Mouse (Mus musculus) layer of hippocampus, postnatal 10 days (tissue): ENCODE measurements at regions not wholly inside any gene's neighbourhood (a gene's known extent, or its start where the extent isn't known, plus 50 kb on each side); places are given as distances from the start of the nearest gene placed in this dataset.

ENCODE experiments used
- DNase-seq, 2 experiments: peaks; one replicate each; pipeline ENCODE4 v3.0.0; 2021; ENCODE audit warnings: low spot score in 2 of 2

GRCm38 (mm10) chr16:12901096-12901995, 208.1 kb upstream of the Ercc4 start:
- DNase-seq = no peak

DNA sequence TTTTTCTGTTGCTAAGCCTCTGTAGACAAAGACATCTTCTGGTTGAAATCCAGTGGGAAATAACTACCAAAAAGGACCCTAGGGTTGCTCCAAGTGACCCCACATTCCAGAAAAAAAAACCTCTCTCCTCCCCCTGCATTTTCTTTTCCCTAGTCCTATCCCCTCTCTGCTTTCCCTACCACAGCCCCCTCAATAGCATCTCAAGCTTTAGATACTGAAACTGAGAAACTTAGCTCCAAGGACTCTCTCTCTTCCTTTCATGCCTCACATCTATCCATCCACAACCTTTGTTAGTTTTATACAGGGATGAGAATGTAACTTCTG, 207.5 kb upstream of the Ercc4 start:
- no peak for DNase-seq

DNA sequence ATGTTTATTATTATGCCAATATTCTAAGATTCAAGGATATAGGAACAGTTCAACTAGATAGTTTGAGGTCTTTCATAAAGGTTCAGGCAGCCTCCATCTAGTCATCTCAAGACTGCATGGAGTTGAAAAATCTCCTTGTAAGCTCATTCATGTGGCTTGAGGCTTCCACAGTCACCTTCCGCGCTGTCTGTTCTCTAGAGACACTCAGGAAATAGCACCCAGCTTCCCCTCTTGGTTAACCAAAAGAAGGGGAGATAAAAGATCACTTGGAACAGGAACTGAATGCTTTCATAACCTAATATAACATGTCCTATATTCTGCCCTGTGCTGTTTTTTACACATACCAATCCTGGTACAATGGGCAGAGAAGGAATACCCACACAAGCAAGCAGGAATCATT, 206.3 kb upstream of the Ercc4 start:
- DNase-seq = no peak

DNA sequence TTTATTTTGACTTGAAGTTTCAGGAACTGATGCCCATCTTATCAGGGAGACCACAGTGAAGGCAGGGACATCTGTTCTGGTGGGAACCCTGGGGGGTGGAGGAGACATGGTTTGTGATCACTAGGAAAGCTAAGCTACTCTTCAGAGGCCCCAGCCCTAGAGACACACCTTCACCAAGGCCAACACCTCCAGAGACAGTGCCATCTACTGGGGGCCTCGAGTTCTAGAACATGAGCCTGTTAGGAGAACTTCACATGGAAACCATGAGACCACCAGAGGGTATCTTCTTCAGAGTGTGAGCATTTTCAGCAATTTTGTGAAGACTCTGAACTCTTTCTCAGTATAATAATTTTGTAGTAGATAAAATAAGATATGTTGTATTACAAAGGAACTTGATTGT, 204.5 kb upstream of the Ercc4 start:
- DNase-seq = no peak

- DNase-seq = no peak
Measured at GRCm38 (mm10) chr16:12924668-12925067, 184.8 kb upstream of the Ercc4 start.

GRCm38 (mm10) chr16:12925931-12926330, 183.6 kb upstream of the Ercc4 start:
- DNase-seq = no peak

- DNase-seq = no peak
Measured at GRCm38 (mm10) chr16:12931111-12931510, 178.4 kb upstream of the Ercc4 start.

DNA sequence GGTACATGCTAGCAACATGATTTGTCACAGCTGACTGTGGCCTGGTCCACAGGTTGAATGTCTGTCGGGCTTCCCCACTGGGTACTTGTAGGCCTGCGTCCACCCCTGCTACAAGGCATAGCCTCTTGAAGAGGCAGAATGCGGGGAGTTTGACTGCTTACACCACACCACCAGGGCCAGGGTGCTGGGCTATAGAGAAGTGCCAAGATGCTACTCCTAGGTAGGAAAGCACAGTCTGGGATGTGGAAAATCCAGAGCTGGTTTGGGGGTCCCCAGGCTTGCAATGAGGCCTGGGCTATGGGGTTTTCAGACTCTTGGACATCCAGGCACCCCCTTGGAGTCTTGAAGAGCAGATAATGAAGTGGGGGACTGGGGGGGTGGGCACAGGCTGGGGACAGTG, 176.5 kb upstream of the Ercc4 start:
- DNase-seq = no peak

DNA sequence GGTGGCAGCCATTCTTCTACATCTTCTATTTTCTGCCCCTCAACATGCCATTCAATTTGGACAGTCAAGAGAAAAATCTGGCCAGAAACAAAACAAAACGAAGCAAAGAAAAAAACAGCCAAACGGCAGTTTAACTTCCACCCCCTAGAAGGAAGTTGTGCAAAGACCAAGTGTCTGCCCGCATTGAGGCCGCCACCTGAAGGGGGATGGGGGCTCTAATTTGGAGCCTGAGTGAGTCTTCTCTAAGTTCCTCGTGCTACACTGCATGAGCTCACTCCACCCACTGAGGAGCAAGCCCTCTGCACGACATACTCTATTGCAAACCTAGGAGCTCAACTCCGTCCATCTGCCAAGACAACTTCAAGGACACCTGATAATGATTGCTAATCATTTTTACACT, 174.9 kb upstream of the Ercc4 start:
- no peak for DNase-seq

GRCm38 (mm10) chr16:12935266-12935665, 174.2 kb upstream of the Ercc4 start:
- DNase-seq = no peak

DNA sequence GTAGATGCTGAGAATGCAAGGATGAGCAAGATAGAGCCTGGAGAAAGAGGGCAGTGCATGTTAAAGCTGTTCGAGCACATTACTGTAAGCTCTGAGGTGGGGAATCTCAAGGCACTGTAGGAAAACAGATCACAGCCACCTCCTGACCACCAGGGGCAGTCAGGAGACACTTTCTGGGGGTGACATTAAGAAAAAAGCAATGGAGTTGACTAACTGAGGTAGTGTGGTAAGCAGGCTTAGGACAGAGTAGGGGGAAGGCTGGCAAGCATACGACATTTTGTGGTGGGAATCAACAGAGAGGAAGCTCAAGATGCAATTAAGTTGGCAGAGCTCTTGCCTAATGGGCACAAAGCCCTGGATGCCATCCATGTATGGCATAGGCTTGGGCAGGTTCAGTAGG, 172.9 kb upstream of the Ercc4 start:
- DNase-seq = no peak

GRCm38 (mm10) chr16:12938563-12938962, 170.9 kb upstream of the Ercc4 start:
- DNase-seq = no peak

GRCm38 (mm10) chr16:12951176-12951575, 158.3 kb upstream of the Ercc4 start:
- no peak for DNase-seq

DNA sequence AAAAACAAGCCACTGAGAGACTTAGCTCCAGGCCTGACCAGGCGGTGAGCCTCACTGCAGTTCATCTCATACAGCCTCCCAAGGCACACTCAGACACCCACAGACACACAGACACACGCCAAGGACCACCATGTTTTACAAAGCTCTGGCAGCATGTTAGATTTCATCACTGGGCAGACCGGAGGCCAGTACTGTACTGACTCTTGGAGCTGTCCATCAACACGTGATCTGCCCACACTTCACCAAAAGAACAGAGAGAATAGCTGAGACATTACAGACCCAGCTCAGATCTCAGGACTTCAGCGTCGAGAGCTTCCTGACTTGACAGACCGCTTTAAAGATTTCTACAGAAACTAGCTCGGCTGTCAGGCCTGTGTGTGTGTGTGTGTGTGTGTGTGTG, 155.5 kb upstream of the Ercc4 start:
- no peak for DNase-seq

- no peak for DNase-seq
Measured at GRCm38 (mm10) chr16:12956416-12956815, 153.1 kb upstream of the Ercc4 start.

- DNase-seq = no peak
Measured at GRCm38 (mm10) chr16:12960885-12961284, 148.6 kb upstream of the Ercc4 start.

DNA sequence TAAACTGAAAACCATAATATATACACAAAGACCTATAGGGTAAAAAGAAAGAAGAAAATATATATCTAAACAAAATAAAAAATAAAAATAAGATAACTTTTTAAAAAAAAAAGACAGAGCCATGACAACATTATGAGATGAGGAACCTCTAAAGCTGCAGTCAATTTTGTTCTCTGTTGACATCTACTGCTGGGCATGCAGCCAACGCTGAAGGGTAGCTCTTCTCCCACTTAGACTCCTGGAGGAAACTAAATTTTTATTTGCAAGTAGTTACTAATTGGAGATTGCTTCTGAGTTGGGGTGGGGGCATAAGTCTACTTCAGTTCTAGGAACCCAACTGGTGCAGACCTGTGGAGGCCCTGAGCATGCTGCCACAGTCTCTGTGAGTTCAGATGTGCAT, 126.8 kb upstream of the Ercc4 start:
- no peak for DNase-seq

DNA sequence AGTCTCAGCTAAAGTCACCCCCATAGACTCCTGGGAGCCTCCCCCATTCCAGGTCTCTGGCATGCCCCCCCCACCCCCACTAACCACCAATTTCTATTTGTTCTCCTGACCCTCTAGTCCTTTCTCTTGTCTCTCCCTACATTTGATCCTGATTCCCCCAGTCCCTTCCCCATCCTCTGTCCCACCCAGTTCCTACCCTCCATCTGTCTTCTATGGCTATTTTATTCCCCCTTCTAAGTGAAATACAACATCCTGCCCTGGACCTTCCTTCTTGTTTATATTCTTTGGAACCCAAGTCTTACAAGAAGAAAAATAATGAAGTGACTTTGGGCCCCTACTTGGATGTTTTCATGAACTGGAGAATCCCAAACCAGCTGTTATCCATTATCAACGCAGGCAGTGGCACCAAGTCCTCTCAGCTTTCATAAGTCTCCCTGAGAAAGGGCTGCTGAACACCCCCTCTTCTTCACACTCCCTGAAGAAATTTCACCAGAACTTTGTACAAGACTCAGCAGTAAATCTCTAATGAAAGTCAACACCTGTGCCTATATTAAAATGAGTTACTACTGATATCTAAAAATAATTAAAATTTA, 108.1 kb upstream of the Ercc4 start:
- no peak for DNase-seq

DNA sequence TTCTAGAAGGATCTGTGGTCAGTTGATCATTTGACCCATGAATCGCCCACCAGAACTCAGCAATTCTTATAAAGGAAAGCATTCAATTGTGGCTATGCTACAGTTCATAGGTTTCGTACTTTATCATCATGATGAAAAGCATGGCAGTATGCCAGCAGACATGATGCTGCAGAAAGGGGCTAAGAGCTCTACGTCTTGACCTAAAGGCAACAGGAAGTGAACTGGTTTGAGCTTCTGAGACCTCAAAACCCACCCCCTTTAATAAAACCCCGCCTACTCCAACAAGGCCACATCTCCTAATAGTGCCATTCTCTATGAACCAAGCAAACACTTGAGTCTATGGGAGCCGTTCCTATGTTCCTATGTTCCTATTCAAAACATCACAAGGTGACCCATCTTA, 96.6 kb upstream of the Ercc4 start:
- DNase-seq = no peak

- no peak for DNase-seq
Measured at GRCm38 (mm10) chr16:13013891-13014644, 95.4 kb upstream of the Ercc4 start.

DNA sequence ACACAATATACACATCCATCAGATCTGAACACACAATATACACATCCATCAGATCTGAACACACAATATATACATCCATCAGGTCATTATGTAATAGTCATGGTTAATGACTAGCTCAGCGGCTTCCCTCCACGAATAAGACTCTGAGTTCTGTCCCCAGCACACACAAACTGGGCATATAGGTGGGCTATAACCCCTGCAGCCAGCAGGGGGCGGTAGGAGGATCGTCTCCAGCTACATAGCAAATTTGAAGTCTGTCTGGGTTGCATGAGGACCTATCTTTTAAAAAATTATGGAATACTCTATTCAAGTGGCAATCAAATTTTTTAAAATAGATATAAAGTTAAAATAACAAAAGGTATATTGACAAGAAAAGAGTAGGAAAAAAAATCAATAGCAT, 86.6 kb upstream of the Ercc4 start:
- peak; percentile 13 to 20 for DNase-seq

DNA sequence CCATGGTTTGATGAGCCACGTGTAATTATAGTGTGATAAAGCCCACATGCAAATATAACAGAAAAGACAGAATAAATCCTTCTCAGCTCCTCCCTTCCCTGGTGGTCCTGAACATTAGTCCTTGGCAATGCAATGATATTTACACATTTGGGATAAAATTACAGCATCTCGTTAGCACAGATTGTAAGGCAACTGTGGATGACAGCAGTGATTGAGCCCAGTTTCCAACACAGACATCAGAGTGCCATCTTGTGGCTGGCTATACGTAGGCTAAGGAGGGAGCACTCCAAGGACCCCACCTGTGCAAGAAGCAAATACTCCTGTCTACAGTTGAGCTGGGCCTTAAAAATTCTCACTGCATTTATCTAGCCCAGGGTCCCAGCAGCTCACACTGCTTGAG, 84.1 kb upstream of the Ercc4 start:
- DNase-seq = peak; percentile 40 to 69
